Mouse (Mus musculus): ENCODE measurements around the gene Cd84.

- TF ChIP-seq CTCF (IDR thresholded peaks at IDR 0.05; ENCODE audit: low read depth) = no peak
- TF ChIP-seq EP300 (IDR thresholded peaks at IDR 0.05; ENCODE audit: low read depth) = no peak
These were observed 80.5 kb downstream of the Cd84 start for GRCm38 (mm10) chr1:171919901-171920510.

Data from heart, postnatal 0 days (tissue).